Mouse (Mus musculus) megakaryocyte-erythroid progenitor cell, adult 5-6 weeks (primary cell): ENCODE data around the gene Nrsn2. TPM values are rescaled to one million over a fixed set of nuclear protein-coding genes. Genes with fewer than 3 reads are reported as not detected.

ENCODE experiments used
- ATAC-seq: replicated peaks from 2 replicates; pipeline ENCODE4 v1.8.0; 2016; ENCODE audit warnings: mild to moderate bottlenecking, inconsistent platforms; ENCODE audit not compliant: severe bottlenecking, poor library complexity, low FRiP score, low TSS enrichment
- total RNA-seq, 2 experiments: library from RNA; stranded (forward) in 1 of 2; stranded (reverse) in 1 of 2; fragments of 200-1000, 215-1000 nt in 1 of 2; fragments of >200 nt in 1 of 2; fragmentation: Nextera tagmentation in 1 of 2; gene quantifications; 2 replicates each; pipeline ENCODE4 v1.2.3; 2014 to 2017

Nrsn2 gene
- total RNA-seq (2014; fragmentation: Nextera tagmentation) (not detected in 2 replicates), total RNA-seq (2017) (not detected in 2 replicates)

GRCm38 (mm10) chr2:152376345-152376741, at the start of gene Nrsn2:
Gene Nrsn2 (minus strand): TSS chr2:152376638.
- ATAC-seq = no peak

GRCm38 (mm10) chr2:152415786-152416185, 39.3 kb upstream of the Nrsn2 start:
- no peak for ATAC-seq

- no peak for ATAC-seq
Measured at GRCm38 (mm10) chr2:152415287-152415686, 38.8 kb upstream of the Nrsn2 start, which contains the start of gene 6820408C15Rik. Gene 6820408C15Rik (plus strand): TSS chr2:152415587.

DNA sequence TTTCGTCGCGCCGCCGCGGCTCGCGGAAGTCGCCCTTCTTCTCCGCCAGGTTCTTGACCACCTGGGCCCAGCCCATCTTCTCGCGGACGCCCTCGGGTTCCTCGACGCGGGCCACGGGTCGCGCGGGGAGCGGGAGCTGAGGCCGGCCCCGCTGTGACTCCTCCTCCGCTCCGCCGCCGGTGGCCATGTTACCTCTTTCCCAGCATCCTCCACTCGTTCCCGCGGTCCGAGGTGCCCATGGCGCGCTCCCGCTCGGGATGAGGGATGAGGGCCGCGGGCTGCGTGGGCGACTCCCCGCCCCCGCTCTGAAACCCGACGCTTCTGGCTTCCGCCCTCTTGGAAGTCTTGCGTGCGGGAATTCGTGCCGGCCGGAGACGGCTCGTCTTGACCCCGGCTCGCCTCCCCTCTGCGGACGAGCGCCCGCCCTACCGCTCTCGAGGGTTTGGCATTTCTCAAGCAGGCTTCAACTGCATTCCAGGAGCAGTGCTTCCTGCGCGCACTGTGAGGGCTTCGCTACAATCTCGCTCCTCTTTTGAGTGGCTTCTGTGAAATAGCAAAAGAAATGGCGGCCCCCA, 38.2 kb upstream of the Nrsn2 start, which contains the start of gene Zcchc3:
TSS of gene Zcchc3 (minus strand) at position 437 of the 575 bp plus-strand sequence.
- peak; percentile 81 for ATAC-seq

DNA sequence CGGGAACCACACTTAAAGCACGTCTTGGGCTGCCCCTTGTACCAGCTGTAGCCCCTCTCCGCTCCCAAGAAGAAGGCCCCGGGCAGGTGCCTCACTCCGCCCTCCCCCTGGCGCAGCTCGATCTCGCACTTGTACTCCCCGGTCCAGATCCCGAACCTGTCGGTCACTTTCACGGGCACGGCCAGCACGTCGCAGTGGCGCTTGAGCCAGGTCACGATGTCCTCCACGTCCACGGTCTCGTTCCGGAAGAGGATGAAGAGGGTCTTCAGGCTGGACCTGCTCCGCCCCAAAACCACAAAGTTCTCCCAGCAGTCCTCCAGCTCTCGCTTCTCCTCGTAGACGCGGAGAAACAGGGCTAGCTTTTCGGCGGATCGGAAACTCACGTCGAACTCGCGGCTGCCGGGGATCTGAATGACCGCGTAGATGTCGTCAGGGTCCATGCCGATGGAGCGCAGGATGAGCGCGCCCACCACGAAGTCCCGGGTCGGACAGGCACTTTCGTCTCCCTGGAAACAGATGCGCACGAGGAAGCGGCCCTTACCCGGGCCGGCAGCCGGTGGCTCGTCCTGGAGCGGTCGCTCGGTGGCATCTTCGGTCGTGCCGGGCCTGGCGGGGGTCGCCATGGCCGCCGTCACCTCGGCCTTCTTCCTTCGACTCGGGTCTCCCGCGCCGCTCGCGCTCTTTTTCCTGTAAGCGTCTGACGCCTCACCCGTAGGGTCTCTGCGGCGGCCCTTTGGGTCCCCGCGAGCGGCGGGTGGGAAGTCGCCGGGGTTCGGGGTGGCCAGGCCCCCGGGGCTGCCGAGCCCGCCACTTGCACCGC, 37.5 kb upstream of the Nrsn2 start:
- 0 out of 2 replicates have a peak, but pooled peaks have one; percentile 29 for ATAC-seq

GRCm38 (mm10) chr2:152413158-152413764, 36.8 kb upstream of the Nrsn2 start:
- peak; percentile 48; the same call in 1 of the 2 replicates for ATAC-seq

DNA sequence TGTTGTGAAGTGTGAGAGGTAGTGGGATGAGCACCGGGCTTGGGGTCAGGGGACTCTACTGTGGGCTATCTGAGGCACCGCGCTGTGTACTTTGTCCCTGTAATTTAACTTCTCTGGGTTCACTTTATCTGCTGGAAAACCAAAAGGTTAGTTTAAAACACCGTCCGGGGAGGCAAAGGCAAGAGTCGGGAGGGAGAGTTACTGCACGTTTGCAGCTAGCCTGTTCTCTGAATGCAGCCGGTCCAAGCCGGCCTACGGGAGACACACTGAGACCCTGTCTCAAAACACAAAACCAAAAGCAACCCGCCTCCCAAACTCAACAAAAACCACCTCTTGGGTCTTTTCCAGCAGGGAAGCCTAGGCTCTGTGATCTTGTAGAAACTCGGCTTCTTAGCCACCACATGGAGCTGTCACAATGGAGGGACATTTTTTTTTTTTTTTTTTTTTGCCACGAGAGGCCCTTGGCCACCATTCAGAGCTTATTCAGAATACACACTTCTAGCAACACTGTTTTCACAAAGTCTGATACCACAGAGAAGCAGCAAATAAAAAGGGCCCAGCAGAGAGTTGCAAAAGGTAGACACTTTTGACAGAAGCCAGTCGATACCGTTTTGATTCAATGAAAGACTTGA, 36.2 kb upstream of the Nrsn2 start:
- no peak for ATAC-seq

- no peak for ATAC-seq
Measured at GRCm38 (mm10) chr2:152411471-152411870, 35.0 kb upstream of the Nrsn2 start.

DNA sequence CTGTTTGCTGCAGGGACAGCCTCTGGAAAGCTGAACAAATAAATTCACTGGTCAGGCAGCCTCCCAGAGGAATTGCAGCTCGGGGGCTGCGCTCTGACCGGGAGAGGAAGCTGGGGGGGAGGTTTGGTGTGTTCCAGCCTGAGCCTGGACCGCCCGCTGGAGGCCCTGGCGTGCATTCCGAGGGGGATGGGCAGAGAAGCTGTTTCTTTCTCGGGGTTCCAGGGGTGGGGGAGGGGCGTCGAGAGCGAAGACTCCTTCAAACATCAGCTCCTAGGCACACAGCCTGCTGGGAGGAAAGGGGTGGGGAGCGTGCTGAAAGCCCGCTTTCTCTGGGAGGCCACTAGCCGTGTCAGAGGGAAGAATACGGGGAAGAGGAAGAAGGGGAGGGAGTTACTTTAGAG, 34.5 kb upstream of the Nrsn2 start:
- ATAC-seq = no peak

DNA sequence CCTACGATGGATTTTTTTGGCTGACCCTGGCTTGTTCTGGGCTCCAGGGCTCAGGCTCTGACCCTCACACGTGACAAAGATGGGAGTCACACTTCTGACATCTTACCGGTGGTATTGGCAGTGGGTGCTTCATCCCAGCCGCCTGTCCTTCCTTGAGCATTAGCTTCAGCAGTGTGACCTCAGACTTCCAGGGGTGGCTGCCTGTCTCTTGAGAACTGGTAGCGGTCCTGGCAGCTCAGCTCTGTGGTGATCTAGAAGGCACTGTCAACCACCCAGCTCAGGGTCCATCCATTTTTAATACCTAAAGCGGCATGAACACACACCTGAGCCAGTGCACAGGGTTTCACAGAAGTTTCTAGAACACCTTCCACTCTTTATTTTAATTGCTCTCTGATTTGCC, 33.3 kb upstream of the Nrsn2 start:
- no peak for ATAC-seq

- ATAC-seq = peak; percentile 100
Measured at GRCm38 (mm10) chr2:152406126-152406525, 29.7 kb upstream of the Nrsn2 start.

DNA sequence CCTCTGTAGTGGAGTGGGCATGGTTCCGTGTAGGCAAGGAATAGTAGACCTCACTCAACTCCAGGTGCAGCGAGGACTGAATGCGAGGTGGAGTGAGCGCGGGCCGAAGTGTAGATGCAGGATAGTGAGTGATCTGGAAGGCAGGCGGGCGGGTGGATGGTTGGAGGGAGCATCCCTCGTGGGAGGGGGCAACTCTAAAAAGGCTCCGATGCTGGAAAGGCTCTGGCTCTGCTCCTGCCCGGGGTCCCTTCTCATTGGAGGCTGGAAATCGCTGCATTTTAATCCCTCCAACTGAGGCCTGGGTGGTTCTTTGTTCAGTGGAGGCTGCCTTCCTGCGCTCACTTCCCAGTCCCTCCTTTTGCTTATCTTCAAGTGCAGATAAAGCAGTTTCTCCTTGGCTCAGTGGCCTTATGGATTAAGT, 22.7 kb upstream of the Nrsn2 start:
- ATAC-seq = no peak; the same call in 1 of the 2 replicates

- ATAC-seq = peak; percentile 73
Measured at GRCm38 (mm10) chr2:152398691-152399090, 22.3 kb upstream of the Nrsn2 start.

DNA sequence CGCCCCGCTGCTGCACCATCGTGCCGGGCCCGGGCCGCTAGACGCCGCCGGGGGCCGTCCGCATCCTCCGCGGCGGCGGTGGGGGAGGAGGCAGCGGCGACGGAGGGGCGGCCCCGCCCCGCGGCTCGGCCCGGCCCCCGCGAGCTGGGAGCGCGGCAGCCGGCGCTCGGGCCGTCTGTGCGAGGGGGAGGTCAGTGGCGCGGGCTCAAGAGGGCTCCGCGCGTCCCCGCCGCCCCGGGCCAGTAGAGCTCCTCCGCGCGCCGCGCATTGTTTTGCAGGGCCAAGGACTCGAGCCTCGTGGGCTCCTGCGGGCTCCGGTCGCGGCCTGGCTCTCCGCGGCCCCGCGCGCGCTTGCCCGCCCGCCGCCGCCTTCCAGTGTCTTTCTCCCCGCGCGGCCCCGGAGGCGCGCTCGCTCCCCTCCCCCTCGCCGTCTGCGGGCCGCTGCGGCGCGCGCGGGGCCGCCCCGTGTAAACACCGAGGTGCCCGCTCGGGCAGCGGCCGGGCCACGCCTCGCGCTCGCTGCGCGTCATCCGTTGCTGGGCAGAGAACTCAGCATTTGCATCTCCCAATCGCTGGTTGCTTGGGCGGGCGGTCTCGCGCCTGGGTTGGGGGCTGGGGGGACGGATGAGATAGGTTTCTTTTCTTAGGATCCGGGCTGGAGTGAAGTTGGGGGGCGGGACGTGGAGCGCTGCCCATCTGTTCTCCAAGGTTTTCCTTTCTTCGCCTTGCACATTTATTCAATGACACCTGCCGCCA, 21.4 kb upstream of the Nrsn2 start, which contains the start of gene Sox12:
TSS of gene Sox12 (minus strand) at position 384 of the 756 bp plus-strand sequence.
- peak; percentile 40; the same call in 1 of the 2 replicates for ATAC-seq

- ATAC-seq = no peak
Measured at GRCm38 (mm10) chr2:152397004-152397589, 20.7 kb upstream of the Nrsn2 start.

GRCm38 (mm10) chr2:152396110-152397003, 19.9 kb upstream of the Nrsn2 start:
- ATAC-seq = peak; percentile 60

DNA sequence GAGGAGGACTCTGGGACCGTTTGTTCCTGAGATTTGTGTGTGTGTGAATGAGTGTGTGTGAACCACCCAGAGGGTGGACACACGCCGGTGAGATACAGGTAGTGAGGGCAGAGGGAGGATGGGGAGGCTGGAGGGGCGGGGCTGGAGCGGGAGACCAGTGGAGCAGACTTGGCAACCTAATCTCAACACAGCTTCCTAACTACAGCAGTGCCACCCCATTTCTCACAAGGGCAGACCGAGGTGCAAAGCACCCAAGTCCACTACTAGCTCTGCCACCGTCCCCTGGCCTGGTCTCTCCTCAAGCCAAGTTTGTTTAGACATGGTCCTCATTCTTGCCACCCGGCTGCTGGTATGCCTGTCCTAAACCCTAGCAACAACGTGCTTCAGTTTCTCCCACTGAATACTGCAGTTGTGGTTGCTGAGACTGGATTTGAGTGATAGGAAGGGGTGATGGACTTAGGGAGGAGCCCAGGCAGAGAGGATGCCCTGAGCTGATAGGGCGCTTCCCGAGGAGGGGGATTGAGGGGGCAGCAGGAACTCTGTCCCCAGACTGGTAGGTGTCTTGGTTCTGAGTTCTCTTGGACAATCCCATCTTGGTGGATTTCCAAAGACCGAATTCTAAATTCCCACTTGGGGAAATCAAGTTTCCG, 19.0 kb upstream of the Nrsn2 start:
- ATAC-seq = no peak
